Mouse (Mus musculus): ENCODE results near the gene Insm1.

DNA sequence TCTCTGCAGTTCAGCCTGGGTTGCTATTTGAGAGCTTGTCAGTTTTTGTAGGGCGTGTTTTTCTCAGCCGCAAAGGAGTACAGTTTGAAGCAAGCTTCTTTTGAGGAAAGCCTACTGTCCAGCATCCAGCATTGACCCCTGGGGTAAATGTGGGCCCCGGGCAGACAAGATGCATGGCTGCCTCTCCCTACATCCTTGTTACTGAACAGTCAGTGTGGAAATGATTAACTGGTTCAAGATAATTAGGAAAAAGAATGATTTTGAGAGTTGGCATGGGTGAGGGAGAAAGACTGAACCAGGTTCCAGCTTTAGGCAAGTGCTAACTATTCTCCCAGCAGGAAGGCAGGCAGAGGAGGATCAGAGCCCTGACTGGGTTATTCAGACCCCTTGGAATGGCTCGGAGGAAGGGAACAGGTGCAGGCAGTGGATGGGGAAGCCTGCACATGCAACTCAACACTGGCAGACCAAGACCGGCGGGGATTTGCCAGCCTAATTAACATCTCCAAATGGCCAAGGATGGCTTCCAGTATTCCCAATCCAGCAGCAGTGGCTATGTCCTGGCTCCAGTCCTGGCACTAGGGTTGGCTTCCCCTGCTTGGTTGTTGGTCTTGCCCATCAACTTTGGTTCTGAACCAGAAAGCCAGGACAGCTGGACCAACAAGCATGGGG lies 28.6 kb downstream of the Insm1 start:
- no peak for TF ChIP-seq POLR2A (IDR thresholded peaks at IDR 0.05; ENCODE audit: insufficient read depth, low read length)
- no peak for TF ChIP-seq CTCF (IDR thresholded peaks at IDR 0.05; ENCODE audit: low read depth, low read length)

All from ES-Bruce4 (cell line).